Mouse (Mus musculus): ENCODE measurements around the gene Thbs1. TPM values are rescaled to one million over a fixed set of nuclear protein-coding genes. Genes with fewer than 3 reads are reported as not detected.

The Thbs1 gene
- polyA plus RNA-seq, 1 experiment = 57.5 TPM

DNA sequence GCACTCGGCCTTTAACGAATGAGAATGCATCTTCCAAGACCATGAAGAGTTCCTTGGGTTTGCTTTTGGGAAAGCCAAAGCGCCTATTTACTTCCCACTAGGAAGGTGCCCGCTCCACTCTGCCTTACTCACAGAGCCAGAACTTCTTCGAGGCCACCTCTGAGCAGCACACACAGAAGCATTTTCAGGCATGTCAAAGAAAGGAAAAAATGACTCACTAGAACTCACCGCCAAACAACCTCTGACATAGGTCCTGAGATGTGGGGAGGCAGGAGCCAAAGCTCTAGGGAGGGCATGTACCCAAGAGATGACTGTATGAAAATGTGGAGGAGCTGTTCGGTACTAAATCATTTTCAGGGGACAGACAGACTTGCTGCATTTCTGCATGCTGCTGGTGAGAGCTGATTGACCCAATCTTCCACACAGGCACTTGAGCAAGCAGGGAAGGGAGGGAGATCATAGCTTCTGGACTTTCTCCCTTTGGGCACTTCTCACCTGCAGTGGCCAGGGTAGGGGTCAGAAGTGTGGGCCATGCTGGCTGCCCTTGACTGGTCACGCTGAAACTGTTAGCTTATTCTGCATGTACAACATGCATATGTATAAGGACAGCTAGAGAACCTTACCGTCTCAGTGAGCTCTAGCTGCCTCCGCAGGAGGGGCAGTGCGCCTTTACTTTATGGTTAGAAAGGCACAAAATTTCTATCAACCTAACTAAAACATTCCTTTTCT, 13.7 kb downstream of the Thbs1 start:
- Histone ChIP-seq H3K79me2 (ENCODE audit: control insufficient read depth, insufficient read depth) (no peaks in the 10 kb centered on the region), H3K4me3 (no peak overlapping the region), H3K36me3 (ENCODE audit: control insufficient read depth, insufficient read depth) (peaks cover 67% of the 10 kb centered on the region), H3K4me2 (ENCODE audit: low read depth) (no peak overlapping the region), H3K27me3 (ENCODE audit: control insufficient read depth, insufficient read depth, insufficient read length) (no peaks in the 10 kb centered on the region), H3ac (ENCODE audit: control insufficient read depth, insufficient read length) (no peak overlapping the region)
- no peak for TF ChIP-seq POLR2AphosphoS2 (IDR thresholded peaks at IDR 0.05; ENCODE audit: insufficient read length, low read depth)
- no peak for TF ChIP-seq MYOD1 (IDR thresholded peaks at IDR 0.05; ENCODE audit: control insufficient read depth in 1 of 3, insufficient read length in 2 of 3, low read depth in 2 of 3)
- no peak for TF ChIP-seq CEBPB (IDR thresholded peaks at IDR 0.05; ENCODE audit: insufficient read depth, poor library complexity, severe bottlenecking)
- TF ChIP-seq TCF12 (IDR thresholded peaks at IDR 0.05; ENCODE audit: insufficient read depth, poor library complexity, severe bottlenecking) = no peak
- no peak for TF ChIP-seq MYOG (IDR thresholded peaks at IDR 0.05; ENCODE audit: control insufficient read depth in 1 of 3, insufficient read depth in 1 of 3, insufficient read length in 2 of 3, low read depth in 2 of 3)
- TF ChIP-seq REST (IDR thresholded peaks at IDR 0.05; ENCODE audit: insufficient read depth, insufficient read length) = no peak
- TF ChIP-seq SRF (IDR thresholded peaks at IDR 0.05; ENCODE audit: control insufficient read depth, insufficient read length, low read depth) = no peak
- TF ChIP-seq MAX (IDR thresholded peaks at IDR 0.05; ENCODE audit: low read depth) = no peak
- no peak for TF ChIP-seq USF1 (IDR thresholded peaks at IDR 0.05; ENCODE audit: low read depth)
- no peak for TF ChIP-seq POLR2A (IDR thresholded peaks at IDR 0.05; ENCODE audit: insufficient read length, low read depth)
- no peak for TF ChIP-seq E2F4 (IDR thresholded peaks at IDR 0.05; ENCODE audit: insufficient read depth)
- TF ChIP-seq TCF3 (IDR thresholded peaks at IDR 0.05; ENCODE audit: insufficient read length, low read depth) = no peak

DNA sequence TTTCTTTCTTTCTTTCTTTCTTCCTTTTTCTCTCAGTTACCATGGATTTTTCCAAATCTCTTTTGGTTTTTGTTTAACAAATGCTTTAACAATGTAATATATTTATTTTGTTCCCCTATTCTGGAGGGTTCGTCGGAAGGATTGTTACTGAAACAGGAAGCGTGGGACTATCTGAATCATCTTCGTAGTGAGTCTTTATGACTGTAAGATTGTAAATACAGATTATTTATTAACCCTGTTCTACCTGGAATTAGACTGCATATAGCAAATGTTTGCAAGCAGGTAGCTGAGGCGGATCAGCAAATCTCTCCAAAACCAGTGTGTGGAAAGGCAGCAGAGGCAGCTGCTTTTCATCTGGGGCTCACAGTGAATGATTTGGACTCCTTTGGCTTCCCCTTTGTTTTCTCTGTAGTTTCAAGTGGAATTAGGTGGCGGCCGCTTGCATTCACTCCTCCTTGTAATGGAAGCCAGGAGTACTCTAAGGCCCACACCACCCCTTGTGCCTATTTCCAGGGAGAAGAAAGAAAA, 14.3 kb downstream of the Thbs1 start:
- no peak for TF ChIP-seq REST (IDR thresholded peaks at IDR 0.05; ENCODE audit: insufficient read depth, insufficient read length)
- no peak for TF ChIP-seq TCF3 (IDR thresholded peaks at IDR 0.05; ENCODE audit: insufficient read length, low read depth)
- TF ChIP-seq USF1 (IDR thresholded peaks at IDR 0.05; ENCODE audit: low read depth) = no peak
- no peak for TF ChIP-seq E2F4 (IDR thresholded peaks at IDR 0.05; ENCODE audit: insufficient read depth)
- no peak for TF ChIP-seq POLR2AphosphoS2 (IDR thresholded peaks at IDR 0.05; ENCODE audit: insufficient read length, low read depth)
- TF ChIP-seq MYOG (IDR thresholded peaks at IDR 0.05; ENCODE audit: control insufficient read depth in 1 of 3, insufficient read depth in 1 of 3, insufficient read length in 2 of 3, low read depth in 2 of 3) = no peak
- no peak for TF ChIP-seq CEBPB (IDR thresholded peaks at IDR 0.05; ENCODE audit: insufficient read depth, poor library complexity, severe bottlenecking)
- no peak for TF ChIP-seq TCF12 (IDR thresholded peaks at IDR 0.05; ENCODE audit: insufficient read depth, poor library complexity, severe bottlenecking)
- no peak for TF ChIP-seq POLR2A (IDR thresholded peaks at IDR 0.05; ENCODE audit: insufficient read length, low read depth)
- TF ChIP-seq MAX (IDR thresholded peaks at IDR 0.05; ENCODE audit: low read depth) = no peak
- no peak overlapping the region for H3K4me3 ChIP-seq
- H3ac ChIP-seq (ENCODE audit: control insufficient read depth, insufficient read length) = no peak overlapping the region
- no peak overlapping the region for H3K4me2 ChIP-seq (ENCODE audit: low read depth)
- H3K79me2 ChIP-seq (ENCODE audit: control insufficient read depth, insufficient read depth) = no peaks in the 10 kb centered on the region
- no peaks in the 10 kb centered on the region for H3K27me3 ChIP-seq (ENCODE audit: control insufficient read depth, insufficient read depth, insufficient read length)
- H3K36me3 ChIP-seq (ENCODE audit: control insufficient read depth, insufficient read depth) = peaks cover 60% of the 10 kb centered on the region

DNA sequence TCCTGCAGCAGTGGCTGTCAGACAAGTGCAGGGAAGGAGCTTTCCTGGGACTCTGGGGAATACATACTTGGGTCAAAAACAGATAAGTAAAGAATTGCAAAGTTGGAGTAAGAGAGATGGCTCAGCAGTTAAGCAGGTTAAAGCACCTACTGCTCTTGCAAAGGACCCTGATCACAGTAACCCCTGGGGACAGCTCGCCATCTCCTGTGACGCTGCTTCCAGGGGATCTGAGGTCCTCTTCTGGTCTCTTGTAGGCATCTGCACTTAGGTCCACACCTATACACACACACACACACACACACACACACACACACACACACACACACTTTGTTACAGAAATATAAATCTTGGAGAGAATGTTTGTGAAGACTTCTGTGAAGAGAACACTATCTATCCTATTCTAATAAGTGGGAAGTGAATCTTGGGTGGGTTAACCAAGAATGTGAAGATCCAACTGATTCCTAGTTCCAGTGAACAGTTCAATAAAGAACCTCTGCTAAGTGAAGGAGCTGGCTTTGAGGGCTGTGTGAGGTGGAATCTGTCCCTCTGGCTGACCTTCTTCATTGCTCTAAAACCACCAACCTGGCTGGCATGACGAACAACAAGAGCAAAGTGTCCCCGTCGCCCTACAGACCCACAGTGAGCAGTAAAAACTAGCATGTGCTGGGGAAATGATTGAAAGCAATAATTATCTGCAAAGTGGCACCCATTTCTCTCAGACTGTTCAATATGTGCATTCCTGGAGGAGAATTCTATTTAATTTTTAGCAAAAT, 16.0 kb downstream of the Thbs1 start:
- Histone ChIP-seq H3K27me3 (ENCODE audit: control insufficient read depth, insufficient read depth, insufficient read length) (no peaks in the 10 kb centered on the region), H3K79me2 (ENCODE audit: control insufficient read depth, insufficient read depth) (no peaks in the 10 kb centered on the region), H3ac (ENCODE audit: control insufficient read depth, insufficient read length) (no peak overlapping the region), H3K4me3 (no peak overlapping the region), H3K36me3 (ENCODE audit: control insufficient read depth, insufficient read depth) (peaks cover 44% of the 10 kb centered on the region), H3K4me2 (ENCODE audit: low read depth) (no peak overlapping the region)
- no peak for TF ChIP-seq POLR2A (IDR thresholded peaks at IDR 0.05; ENCODE audit: insufficient read length, low read depth)
- TF ChIP-seq SRF (IDR thresholded peaks at IDR 0.05; ENCODE audit: control insufficient read depth, insufficient read length, low read depth) = no peak
- TF ChIP-seq CEBPB (IDR thresholded peaks at IDR 0.05; ENCODE audit: insufficient read depth, poor library complexity, severe bottlenecking) = no peak
- no peak for TF ChIP-seq TCF3 (IDR thresholded peaks at IDR 0.05; ENCODE audit: insufficient read length, low read depth)
- no peak for TF ChIP-seq MYOG (IDR thresholded peaks at IDR 0.05; ENCODE audit: control insufficient read depth in 1 of 3, insufficient read depth in 1 of 3, insufficient read length in 2 of 3, low read depth in 2 of 3)
- TF ChIP-seq MYOD1 (IDR thresholded peaks at IDR 0.05; ENCODE audit: control insufficient read depth in 1 of 3, insufficient read length in 2 of 3, low read depth in 2 of 3) = no peak
- TF ChIP-seq USF1 (IDR thresholded peaks at IDR 0.05; ENCODE audit: low read depth) = no peak
- no peak for TF ChIP-seq REST (IDR thresholded peaks at IDR 0.05; ENCODE audit: insufficient read depth, insufficient read length)
- no peak for TF ChIP-seq MAX (IDR thresholded peaks at IDR 0.05; ENCODE audit: low read depth)
- no peak for TF ChIP-seq POLR2AphosphoS2 (IDR thresholded peaks at IDR 0.05; ENCODE audit: insufficient read length, low read depth)
- no peak for TF ChIP-seq E2F4 (IDR thresholded peaks at IDR 0.05; ENCODE audit: insufficient read depth)
- TF ChIP-seq TCF12 (IDR thresholded peaks at IDR 0.05; ENCODE audit: insufficient read depth, poor library complexity, severe bottlenecking) = no peak

DNA sequence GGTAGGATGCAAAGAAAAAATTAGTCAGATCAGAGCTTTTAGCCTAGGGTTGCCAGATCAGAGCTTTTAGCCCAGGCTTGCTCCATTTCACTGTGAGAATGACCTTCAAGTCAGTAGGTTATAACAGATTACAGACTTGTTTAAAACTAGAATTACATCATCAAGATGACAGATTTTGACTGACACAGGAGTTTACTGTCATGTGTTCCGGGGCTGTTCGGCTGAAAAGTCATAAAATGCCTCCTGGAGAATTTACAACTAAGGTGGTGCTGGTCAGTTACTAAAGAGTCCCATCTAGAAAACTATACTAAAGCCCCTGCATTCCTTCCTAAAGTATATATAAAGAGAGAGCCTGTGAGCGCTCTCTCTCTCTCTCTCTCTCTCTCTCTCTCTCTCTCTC, 16.6 kb downstream of the Thbs1 start:
- no peak overlapping the region for H3ac ChIP-seq (ENCODE audit: control insufficient read depth, insufficient read length)
- H3K4me2 ChIP-seq (ENCODE audit: low read depth) = no peak overlapping the region
- TF ChIP-seq SRF (IDR thresholded peaks at IDR 0.05; ENCODE audit: control insufficient read depth, insufficient read length, low read depth) (no peak), MAX (IDR thresholded peaks at IDR 0.05; ENCODE audit: low read depth) (no peak), USF1 (IDR thresholded peaks at IDR 0.05; ENCODE audit: low read depth) (no peak), MYOD1 (IDR thresholded peaks at IDR 0.05; ENCODE audit: control insufficient read depth in 1 of 3, insufficient read length in 2 of 3, low read depth in 2 of 3) (no peak), POLR2AphosphoS2 (IDR thresholded peaks at IDR 0.05; ENCODE audit: insufficient read length, low read depth) (no peak), E2F4 (IDR thresholded peaks at IDR 0.05; ENCODE audit: insufficient read depth) (no peak), MYOG (IDR thresholded peaks at IDR 0.05; ENCODE audit: control insufficient read depth in 1 of 3, insufficient read depth in 1 of 3, insufficient read length in 2 of 3, low read depth in 2 of 3) (no peak), POLR2A (IDR thresholded peaks at IDR 0.05; ENCODE audit: insufficient read length, low read depth) (no peak), CEBPB (IDR thresholded peaks at IDR 0.05; ENCODE audit: insufficient read depth, poor library complexity, severe bottlenecking) (no peak), TCF3 (IDR thresholded peaks at IDR 0.05; ENCODE audit: insufficient read length, low read depth) (no peak), TCF12 (IDR thresholded peaks at IDR 0.05; ENCODE audit: insufficient read depth, poor library complexity, severe bottlenecking) (no peak), REST (IDR thresholded peaks at IDR 0.05; ENCODE audit: insufficient read depth, insufficient read length) (no peak)
- no peaks in the 10 kb centered on the region for H3K79me2 ChIP-seq (ENCODE audit: control insufficient read depth, insufficient read depth)
- peaks cover 40% of the 10 kb centered on the region for H3K36me3 ChIP-seq (ENCODE audit: control insufficient read depth, insufficient read depth)
- H3K27me3 ChIP-seq (ENCODE audit: control insufficient read depth, insufficient read depth, insufficient read length) = no peaks in the 10 kb centered on the region
- H3K4me3 ChIP-seq = no peak overlapping the region

Measured in myocyte (in vitro differentiated cells).